Mouse (Mus musculus): ENCODE results near the gene Kcnip1. TPM values are rescaled to one million over a fixed set of nuclear protein-coding genes. Genes with fewer than 3 reads are reported as not detected.

Kcnip1 gene
- polyA plus RNA-seq, 1 experiment from 2014 or later, result 112 TPM

- no peak overlapping the region for H3K4me3 ChIP-seq (ENCODE audit: low read depth, low read length)
- ATAC-seq, result no peak
- H3K9ac ChIP-seq (ENCODE audit: low read depth, low read length), result no peak overlapping the region
- H3K27ac ChIP-seq (ENCODE audit: low read length), result no peak overlapping the region
- no peaks in the 10 kb centered on the region for H3K27me3 ChIP-seq (ENCODE audit: control insufficient read depth, insufficient read depth, low read depth, low read length)
- H3K4me1 ChIP-seq (ENCODE audit: control insufficient read depth, insufficient read depth, low read length), result 0 out of 2 replicates have a peak, but pooled peaks cover 2% of the 10 kb centered on the region
- H3K4me2 ChIP-seq (ENCODE audit: low read length), result no peak overlapping the region
- no peaks in the 10 kb centered on the region for H3K36me3 ChIP-seq (ENCODE audit: control insufficient read depth, insufficient read depth, low read length)
- no peaks in the 10 kb centered on the region for H3K9me3 ChIP-seq (replicated peaks; ENCODE audit: control insufficient read depth, low read length, poor library complexity, severe bottlenecking)
- 52% methylated on average over 6 of the region's 6 CpGs for WGBS
Measured at GRCm38 (mm10) chr11:34012007-34012652, 19.2 kb upstream of the Kcnip1 start.

GRCm38 (mm10) chr11:34010859-34011172 lies 17.9 kb upstream of the Kcnip1 start:
- H3K4me2 ChIP-seq (ENCODE audit: low read length), result no peak overlapping the region
- 0 out of 2 replicates have a peak, but pooled peaks cover 2% of the 10 kb centered on the region for H3K4me1 ChIP-seq (ENCODE audit: control insufficient read depth, insufficient read depth, low read length)
- H3K9ac ChIP-seq (ENCODE audit: low read depth, low read length), result no peak overlapping the region
- WGBS, result 87% methylated on average over 4 of the region's 4 CpGs
- H3K36me3 ChIP-seq (ENCODE audit: control insufficient read depth, insufficient read depth, low read length), result no peaks in the 10 kb centered on the region
- H3K9me3 ChIP-seq (replicated peaks; ENCODE audit: control insufficient read depth, low read length, poor library complexity, severe bottlenecking), result no peaks in the 10 kb centered on the region
- no peaks in the 10 kb centered on the region for H3K27me3 ChIP-seq (ENCODE audit: control insufficient read depth, insufficient read depth, low read depth, low read length)
- no peak overlapping the region for H3K27ac ChIP-seq (ENCODE audit: low read length)
- ATAC-seq, result no peak
- no peak overlapping the region for H3K4me3 ChIP-seq (ENCODE audit: low read depth, low read length)

DNA sequence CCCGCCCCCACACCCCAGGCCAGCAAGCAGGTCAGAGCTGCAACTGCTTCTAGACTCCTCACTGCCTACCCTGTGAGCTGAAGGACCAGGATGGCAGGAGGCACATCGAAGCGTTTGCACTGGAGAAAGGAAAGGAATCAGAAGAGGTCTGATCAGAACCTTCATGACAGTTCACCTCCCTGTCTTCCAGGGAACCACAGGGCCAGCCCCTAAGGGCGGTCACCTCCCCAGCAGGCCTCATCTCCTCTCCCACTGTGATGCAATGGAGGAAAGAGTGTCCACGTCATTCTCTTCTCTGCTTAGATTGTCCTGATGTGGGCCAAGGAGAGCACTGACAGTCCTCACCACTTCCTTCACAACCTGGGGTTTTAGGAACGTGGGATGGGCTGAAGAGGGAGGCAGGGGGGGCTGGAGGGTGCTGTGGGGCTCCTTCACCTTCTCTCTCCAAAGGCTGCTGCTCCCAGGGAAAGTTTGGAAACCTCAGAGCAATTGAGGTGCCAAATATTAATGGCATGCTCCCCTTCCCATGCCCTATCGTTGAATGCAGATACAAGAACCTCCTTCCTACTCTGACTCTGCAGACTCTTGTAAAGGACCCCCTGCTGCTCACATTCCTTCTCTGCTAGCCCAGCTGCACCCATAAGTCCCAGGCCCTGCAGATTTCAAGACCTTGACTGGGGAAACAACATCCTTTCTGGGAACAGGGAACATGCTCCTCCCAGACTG lies 17.3 kb upstream of the Kcnip1 start:
- no peaks in the 10 kb centered on the region for H3K27me3 ChIP-seq (ENCODE audit: control insufficient read depth, insufficient read depth, low read depth, low read length)
- ATAC-seq, result no peak; the same call in 1 of the 2 replicates
- H3K4me3 ChIP-seq (ENCODE audit: low read depth, low read length), result no peak overlapping the region
- H3K4me1 ChIP-seq (ENCODE audit: control insufficient read depth, insufficient read depth, low read length), result 0 out of 2 replicates have a peak, but pooled peaks cover 2% of the 10 kb centered on the region
- WGBS, result 79% methylated on average over 7 of the region's 7 CpGs
- H3K9me3 ChIP-seq (replicated peaks; ENCODE audit: control insufficient read depth, low read length, poor library complexity, severe bottlenecking), result no peaks in the 10 kb centered on the region
- no peak overlapping the region for H3K4me2 ChIP-seq (ENCODE audit: low read length)
- no peak overlapping the region for H3K9ac ChIP-seq (ENCODE audit: low read depth, low read length)
- H3K36me3 ChIP-seq (ENCODE audit: control insufficient read depth, insufficient read depth, low read length), result no peaks in the 10 kb centered on the region
- H3K27ac ChIP-seq (ENCODE audit: low read length), result no peak overlapping the region; the same call in 1 of the 2 replicates

GRCm38 (mm10) chr11:34009316-34010087 lies 16.6 kb upstream of the Kcnip1 start:
- H3K4me1 ChIP-seq (ENCODE audit: control insufficient read depth, insufficient read depth, low read length), result 0 out of 2 replicates have a peak, but pooled peaks cover 2% of the 10 kb centered on the region
- H3K27ac ChIP-seq (ENCODE audit: low read length), result no peak overlapping the region
- no peaks in the 10 kb centered on the region for H3K36me3 ChIP-seq (ENCODE audit: control insufficient read depth, insufficient read depth, low read length)
- no peak overlapping the region for H3K9ac ChIP-seq (ENCODE audit: low read depth, low read length)
- WGBS, result 80% methylated on average over 12 of the region's 12 CpGs
- H3K9me3 ChIP-seq (replicated peaks; ENCODE audit: control insufficient read depth, low read length, poor library complexity, severe bottlenecking), result no peaks in the 10 kb centered on the region
- ATAC-seq, result no peak
- no peak overlapping the region for H3K4me3 ChIP-seq (ENCODE audit: low read depth, low read length)
- H3K4me2 ChIP-seq (ENCODE audit: low read length), result no peak overlapping the region
- no peaks in the 10 kb centered on the region for H3K27me3 ChIP-seq (ENCODE audit: control insufficient read depth, insufficient read depth, low read depth, low read length)

- 0 out of 2 replicates have a peak, but pooled peaks cover 2% of the 10 kb centered on the region for H3K4me1 ChIP-seq (ENCODE audit: control insufficient read depth, insufficient read depth, low read length)
- no peak overlapping the region for H3K4me2 ChIP-seq (ENCODE audit: low read length)
- no peaks in the 10 kb centered on the region for H3K9me3 ChIP-seq (replicated peaks; ENCODE audit: control insufficient read depth, low read length, poor library complexity, severe bottlenecking)
- WGBS, result 44% methylated on average over 9 of the region's 9 CpGs
- H3K36me3 ChIP-seq (ENCODE audit: control insufficient read depth, insufficient read depth, low read length), result no peaks in the 10 kb centered on the region
- ATAC-seq, result peak; percentile 53; the same call in 1 of the 2 replicates
- H3K4me3 ChIP-seq (ENCODE audit: low read depth, low read length), result no peak overlapping the region
- no peaks in the 10 kb centered on the region for H3K27me3 ChIP-seq (ENCODE audit: control insufficient read depth, insufficient read depth, low read depth, low read length)
- no peak overlapping the region for H3K27ac ChIP-seq (ENCODE audit: low read length)
- H3K9ac ChIP-seq (ENCODE audit: low read depth, low read length), result no peak overlapping the region
Measured at GRCm38 (mm10) chr11:34008702-34009101, 15.8 kb upstream of the Kcnip1 start.

DNA sequence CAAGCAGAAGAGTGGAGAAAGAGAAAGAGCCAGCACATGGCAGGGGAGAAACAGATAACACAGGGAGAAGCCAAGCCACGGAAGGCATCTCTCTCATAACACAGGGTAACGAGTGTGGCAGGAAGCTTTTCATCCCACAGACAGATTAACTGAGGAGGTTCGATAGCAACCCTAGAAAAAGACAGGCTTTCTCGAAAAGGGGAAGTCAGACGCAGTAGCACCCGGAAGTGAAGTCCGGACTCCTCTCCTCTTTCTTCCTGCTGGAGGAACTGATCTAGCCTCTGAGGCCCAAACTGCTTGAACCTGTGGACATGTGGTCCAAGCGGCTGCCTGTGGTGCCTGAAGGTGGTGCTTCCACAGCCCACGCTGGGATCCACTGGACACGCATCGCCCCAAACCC lies 15.3 kb upstream of the Kcnip1 start:
- Histone ChIP-seq H3K4me2 (ENCODE audit: low read length) (no peak overlapping the region), H3K27ac (ENCODE audit: low read length) (no peak overlapping the region), H3K27me3 (ENCODE audit: control insufficient read depth, insufficient read depth, low read depth, low read length) (no peaks in the 10 kb centered on the region), H3K4me1 (ENCODE audit: control insufficient read depth, insufficient read depth, low read length) (0 out of 2 replicates have a peak, but pooled peaks cover 2% of the 10 kb centered on the region), H3K9me3 (replicated peaks; ENCODE audit: control insufficient read depth, low read length, poor library complexity, severe bottlenecking) (no peaks in the 10 kb centered on the region), H3K9ac (ENCODE audit: low read depth, low read length) (no peak overlapping the region), H3K36me3 (ENCODE audit: control insufficient read depth, insufficient read depth, low read length) (no peaks in the 10 kb centered on the region), H3K4me3 (ENCODE audit: low read depth, low read length) (no peak overlapping the region)
- WGBS, result 89% methylated on average over 11 of the region's 11 CpGs
- ATAC-seq, result no peak

DNA sequence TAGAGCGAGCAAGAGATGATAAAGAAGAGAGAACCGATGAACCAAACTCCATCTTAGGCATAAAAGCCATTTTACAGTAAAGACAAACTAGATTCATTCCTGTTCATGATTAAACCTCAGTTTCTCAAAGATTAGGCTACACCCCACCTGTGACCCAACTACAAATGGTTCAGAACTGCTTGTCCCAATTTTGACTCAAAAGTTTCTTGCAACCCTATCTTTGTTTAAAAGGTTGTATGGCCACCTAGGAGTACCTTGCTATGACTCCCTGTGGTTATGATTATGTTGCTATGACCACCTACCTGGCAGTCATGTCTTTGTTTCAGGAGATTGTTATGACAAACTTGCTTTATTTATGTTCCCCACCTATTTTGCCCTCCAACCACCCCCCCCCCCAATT lies 14.7 kb upstream of the Kcnip1 start:
- Histone ChIP-seq H3K27ac (ENCODE audit: low read length) (no peak overlapping the region), H3K4me3 (ENCODE audit: low read depth, low read length) (no peak overlapping the region), H3K27me3 (ENCODE audit: control insufficient read depth, insufficient read depth, low read depth, low read length) (no peaks in the 10 kb centered on the region), H3K9me3 (replicated peaks; ENCODE audit: control insufficient read depth, low read length, poor library complexity, severe bottlenecking) (no peaks in the 10 kb centered on the region), H3K4me2 (ENCODE audit: low read length) (no peak overlapping the region), H3K9ac (ENCODE audit: low read depth, low read length) (no peak overlapping the region), H3K4me1 (ENCODE audit: control insufficient read depth, insufficient read depth, low read length) (0 out of 2 replicates have a peak, but pooled peaks cover 2% of the 10 kb centered on the region), H3K36me3 (ENCODE audit: control insufficient read depth, insufficient read depth, low read length) (no peaks in the 10 kb centered on the region)
- WGBS, result 92% methylated on average over 2 of the region's 2 CpGs
- no peak for ATAC-seq

- 77% methylated on average over 5 of the region's 5 CpGs for WGBS
- Histone ChIP-seq H3K4me1 (ENCODE audit: control insufficient read depth, insufficient read depth, low read length) (0 out of 2 replicates have a peak, but pooled peaks cover 3% of the 10 kb centered on the region), H3K9me3 (replicated peaks; ENCODE audit: control insufficient read depth, low read length, poor library complexity, severe bottlenecking) (no peaks in the 10 kb centered on the region), H3K4me2 (ENCODE audit: low read length) (no peak overlapping the region), H3K27ac (ENCODE audit: low read length) (no peak overlapping the region), H3K4me3 (ENCODE audit: low read depth, low read length) (no peak overlapping the region), H3K9ac (ENCODE audit: low read depth, low read length) (no peak overlapping the region), H3K36me3 (ENCODE audit: control insufficient read depth, insufficient read depth, low read length) (no peaks in the 10 kb centered on the region), H3K27me3 (ENCODE audit: control insufficient read depth, insufficient read depth, low read depth, low read length) (no peaks in the 10 kb centered on the region)
- no peak for ATAC-seq
Measured at GRCm38 (mm10) chr11:34002593-34002965, 9.6 kb upstream of the Kcnip1 start.
